Mouse (Mus musculus) inflammation-experienced regulatory T-cells, adult 16 weeks (primary cell): Measurements from ENCODE around the gene Kras. TPM values are rescaled to one million over a fixed set of nuclear protein-coding genes. Genes with fewer than 3 reads are reported as not detected.

Experiments
- polyA plus RNA-seq: library from polyadenylated mRNA; unstranded; fragments of 100-300 nt; shearing (Covaris generic); gene quantifications from one replicate; pipeline ENCODE4 v1.2.1, GENCODE M21; 2017

Gene Kras
- polyA plus RNA-seq: 15.8 TPM

DNA sequence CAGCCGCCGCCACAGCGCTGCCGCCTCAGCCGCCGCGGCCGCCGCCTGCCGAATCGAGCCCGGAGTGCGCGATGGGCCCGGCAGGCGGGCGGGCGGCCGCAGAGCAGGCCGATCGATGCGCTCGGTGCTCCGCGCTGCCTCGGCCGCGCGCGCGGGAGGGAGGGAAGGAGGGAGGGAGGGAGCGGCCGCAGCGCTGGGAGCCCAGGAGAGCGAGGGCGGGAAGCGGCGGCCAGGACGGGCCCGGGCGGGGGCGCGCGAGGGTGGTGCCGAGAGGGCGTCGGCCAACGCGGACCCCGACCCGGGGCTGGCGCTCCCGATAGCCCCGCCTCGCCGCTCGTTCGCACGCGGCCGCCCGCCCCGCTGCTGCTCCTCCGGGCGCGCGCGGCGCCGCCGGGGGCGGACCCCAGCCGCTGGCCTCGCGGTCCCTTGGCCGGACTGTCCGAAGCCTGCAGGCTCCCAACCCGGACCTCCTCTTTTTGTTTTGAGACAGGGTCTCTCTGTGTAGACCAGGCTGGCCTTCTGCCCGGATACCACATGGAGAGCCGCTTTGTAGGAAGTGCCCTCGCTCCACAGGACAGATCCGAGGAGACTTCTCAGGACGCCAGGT lies at the start of gene Kras:
Kras (minus strand) TSS at position 55 of the 607 bp plus-strand sequence.

GRCm38 (mm10) chr6:145210816-145211338 lies 39.2 kb downstream of the Kras start, which contains the start of the genes Casc1 and Etfrf1:
Casc1 (minus strand) TSS chr6:145211005.
Etfrf1 (plus strand) TSS chr6:145211134.

Other genes starting within 250 kb of the Kras start
- gene Bcat1, start 174.1 kb downstream of the Kras start, polyA plus RNA-seq: 10.0 TPM
- gene Lrmp, start 134.6 kb downstream of the Kras start, polyA plus RNA-seq: 277 TPM
- 0.54 TPM for gene Casc1, start 39.2 kb downstream of the Kras start, polyA plus RNA-seq
- 31.0 TPM for gene Etfrf1, start 39.1 kb downstream of the Kras start, polyA plus RNA-seq